Mouse (Mus musculus): Measurements from ENCODE around the gene Amot. TPM values are rescaled to one million over a fixed set of nuclear protein-coding genes. Genes with fewer than 3 reads are reported as not detected.
A peak's percentile ranks its signal among the peaks of the same experiment; 100 is the strongest.

Amot gene
- polyA plus RNA-seq, 1 experiment from 2014 or later = 5.2 TPM

GRCm38 (mm10) chrX:145430836-145431570 is 74.0 kb downstream of the Amot start:
- H3K9ac ChIP-seq = no peak overlapping the region
- DNase-seq (no peak), ATAC-seq (ENCODE audit: low read depth) (no peak)
- no peak overlapping the region for H3K27ac ChIP-seq
- 63% methylated on average over 5 of the region's 5 CpGs for WGBS (ENCODE audit: insufficient replicate concordance)
- no peaks in the 10 kb centered on the region for H3K36me3 ChIP-seq
- no peak overlapping the region for H3K4me2 ChIP-seq
- no peak overlapping the region for H3K4me3 ChIP-seq (replicated peaks)
- no peaks in the 10 kb centered on the region for H3K9me3 ChIP-seq (replicated peaks)
- no peaks in the 10 kb centered on the region for H3K4me1 ChIP-seq (replicated peaks)
- H3K27me3 ChIP-seq = no peaks in the 10 kb centered on the region

- WGBS (ENCODE audit: insufficient replicate concordance) = 71% methylated on average over 1 of the region's 1 CpGs
- H3K4me1 ChIP-seq (replicated peaks) = no peaks in the 10 kb centered on the region
- ATAC-seq (ENCODE audit: low read depth) (no peak), DNase-seq (no peak)
- no peak overlapping the region for H3K4me2 ChIP-seq
- no peaks in the 10 kb centered on the region for H3K9me3 ChIP-seq (replicated peaks)
- no peak overlapping the region for H3K9ac ChIP-seq
- H3K27ac ChIP-seq = no peak overlapping the region
- H3K36me3 ChIP-seq = no peaks in the 10 kb centered on the region
- H3K27me3 ChIP-seq = no peaks in the 10 kb centered on the region
- H3K4me3 ChIP-seq (replicated peaks) = no peak overlapping the region
These were observed 76.2 kb downstream of the Amot start for GRCm38 (mm10) chrX:145428811-145429210.

- ATAC-seq (ENCODE audit: low read depth) = no peak
- no peaks in the 10 kb centered on the region for H3K36me3 ChIP-seq
- H3K4me3 ChIP-seq (replicated peaks) = no peak overlapping the region
These were observed 81.0 kb downstream of the Amot start for GRCm38 (mm10) chrX:145424026-145424425.

GRCm38 (mm10) chrX:145414319-145414718 is 90.7 kb downstream of the Amot start:
- Histone ChIP-seq H3K9ac (no peak overlapping the region), H3K4me2 (no peak overlapping the region), H3K4me1 (replicated peaks) (no peaks in the 10 kb centered on the region), H3K27ac (no peak overlapping the region), H3K27me3 (no peaks in the 10 kb centered on the region), H3K4me3 (replicated peaks) (no peak overlapping the region), H3K36me3 (no peaks in the 10 kb centered on the region), H3K9me3 (replicated peaks) (no peaks in the 10 kb centered on the region)
- WGBS (ENCODE audit: insufficient replicate concordance) = 47% methylated on average over 1 of the region's 1 CpGs
- no peak for DNase-seq
- ATAC-seq (ENCODE audit: low read depth) = no peak

More at GRCm38 (mm10) chrX:145424026-145424425, 81.0 kb downstream of the Amot start:
- Histone ChIP-seq H3K27me3 (no peaks in the 10 kb centered on the region), H3K4me1 (replicated peaks) (no peaks in the 10 kb centered on the region), H3K4me2 (no peak overlapping the region), H3K27ac (no peak overlapping the region), H3K9ac (no peak overlapping the region), H3K9me3 (replicated peaks) (no peaks in the 10 kb centered on the region)
- 37% methylated on average over 2 of the region's 2 CpGs for WGBS (ENCODE audit: insufficient replicate concordance)
- DNase-seq = no peak

- no peak overlapping the region for H3K9ac ChIP-seq
- no peaks in the 10 kb centered on the region for H3K36me3 ChIP-seq
- H3K4me3 ChIP-seq (replicated peaks) = no peak overlapping the region
- no peaks in the 10 kb centered on the region for H3K27me3 ChIP-seq
- WGBS (ENCODE audit: insufficient replicate concordance) = 56% methylated on average over 6 of the region's 6 CpGs
- ATAC-seq (ENCODE audit: low read depth) = no peak
- no peak for DNase-seq
- H3K27ac ChIP-seq = no peak overlapping the region
- H3K4me1 ChIP-seq (replicated peaks) = no peaks in the 10 kb centered on the region
- H3K4me2 ChIP-seq = no peak overlapping the region
- no peaks in the 10 kb centered on the region for H3K9me3 ChIP-seq (replicated peaks)
These were observed 93.6 kb downstream of the Amot start for GRCm38 (mm10) chrX:145411425-145411824.

DNA sequence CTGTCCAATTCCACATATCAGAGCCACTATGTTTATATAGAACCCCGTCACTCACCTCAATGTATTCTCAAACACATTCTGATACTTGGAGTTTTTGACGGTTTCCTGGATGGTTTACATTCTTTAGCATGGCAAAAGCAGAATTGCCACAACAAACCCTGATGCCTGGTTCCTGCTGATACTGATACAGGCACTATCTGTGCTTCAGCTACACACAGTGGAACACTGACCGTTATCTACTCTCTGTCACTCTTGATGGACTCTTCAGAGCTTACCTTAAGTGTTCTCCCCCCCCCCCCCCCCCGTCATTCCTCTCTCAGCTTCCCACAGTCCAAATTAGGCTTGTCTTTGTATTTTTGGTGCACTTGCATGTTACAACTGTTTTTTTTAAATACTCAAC is 98.9 kb downstream of the Amot start:
- WGBS (ENCODE audit: insufficient replicate concordance) = 23% methylated on average over 4 of the region's 4 CpGs
- no peaks in the 10 kb centered on the region for H3K9me3 ChIP-seq (replicated peaks)
- DNase-seq = no peak
- H3K36me3 ChIP-seq = no peaks in the 10 kb centered on the region
- ATAC-seq (ENCODE audit: low read depth) = peak; percentile 77; the same call in 1 of the 2 replicates
- no peak overlapping the region for H3K27ac ChIP-seq
- no peak overlapping the region for H3K4me2 ChIP-seq
- H3K9ac ChIP-seq = no peak overlapping the region
- H3K4me1 ChIP-seq (replicated peaks) = no peaks in the 10 kb centered on the region
- no peaks in the 10 kb centered on the region for H3K27me3 ChIP-seq
- no peak overlapping the region for H3K4me3 ChIP-seq (replicated peaks)

- Histone ChIP-seq H3K4me1 (replicated peaks) (no peaks in the 10 kb centered on the region), H3K9ac (no peak overlapping the region), H3K4me2 (no peak overlapping the region), H3K36me3 (no peaks in the 10 kb centered on the region), H3K9me3 (replicated peaks) (no peaks in the 10 kb centered on the region), H3K4me3 (replicated peaks) (no peak overlapping the region), H3K27me3 (no peaks in the 10 kb centered on the region), H3K27ac (no peak overlapping the region)
- DNase-seq (no peak), ATAC-seq (ENCODE audit: low read depth) (no peak)
- 57% methylated on average over 3 of the region's 3 CpGs for WGBS (ENCODE audit: insufficient replicate concordance)
These were observed 103.1 kb downstream of the Amot start for GRCm38 (mm10) chrX:145401926-145402325.

- no peak overlapping the region for H3K4me3 ChIP-seq (replicated peaks)
- DNase-seq (no peak), ATAC-seq (ENCODE audit: low read depth) (no peak)
- H3K4me1 ChIP-seq (replicated peaks) = no peaks in the 10 kb centered on the region
- H3K4me2 ChIP-seq = no peak overlapping the region
- H3K36me3 ChIP-seq = no peaks in the 10 kb centered on the region
- H3K9ac ChIP-seq = no peak overlapping the region
- H3K27ac ChIP-seq = no peak overlapping the region
- WGBS (ENCODE audit: insufficient replicate concordance) = 19% methylated on average over 1 of the region's 1 CpGs
- H3K9me3 ChIP-seq (replicated peaks) = no peaks in the 10 kb centered on the region
- H3K27me3 ChIP-seq = no peaks in the 10 kb centered on the region
These were observed 105.7 kb downstream of the Amot start for GRCm38 (mm10) chrX:145399236-145399635.

Other genes with a start within 250 kb of the Amot start
- gene Lhfpl1, start 156.1 kb downstream of the Amot start, polyA plus RNA-seq (2015; fragmentation: Nextera tagmentation; extraction: Ambion mirVana) = 0.10 and 0.19 TPM in 2 replicates